Mouse (Mus musculus) heart, embryonic 16.5 days (tissue): ENCODE data around the gene Polr1b. TPM values are rescaled to one million over a fixed set of nuclear protein-coding genes. Genes with fewer than 3 reads are reported as not detected.

ENCODE experiments used
- ATAC-seq: fragments of 200-750 bp; cut with Nextera tagmentation; replicated peaks from 2 replicates; pipeline ENCODE4 v1.8.0; 2017; ENCODE audit warnings: moderate number of reproducible peaks; ENCODE audit not compliant: insufficient read depth, low FRiP score; ENCODE audit errors: extremely low read depth
- H3K27ac ChIP-seq: fragments of 300-500 bp; sonication (generic); 2 replicates; pipeline ENCODE4 v1.5.1; 2014; ENCODE audit warnings: mild to moderate bottlenecking, low read length, control low read depth, moderate library complexity
- H3K27me3 ChIP-seq: fragments of 300-500 bp; sonication (generic); 2 replicates; pipeline ENCODE4 v1.6.1; 2014; ENCODE audit warnings: low read length, mixed read lengths; ENCODE audit not compliant: control insufficient read depth, insufficient read depth
- H3K36me3 ChIP-seq: fragments of 300-500 bp; sonication (generic); 2 replicates; pipeline ENCODE4 v1.6.1; 2014; ENCODE audit not compliant: control insufficient read depth, insufficient read depth
- H3K4me1 ChIP-seq: fragments of 300-500 bp; sonication (generic); 2 replicates; pipeline ENCODE4 v1.6.1; 2014; ENCODE audit warnings: low read length, mixed read lengths; ENCODE audit not compliant: control insufficient read depth, insufficient read depth
- H3K4me2 ChIP-seq: fragments of 300-500 bp; sonication (generic); 2 replicates; pipeline ENCODE4 v1.6.1; 2014; ENCODE audit warnings: low read depth, mild to moderate bottlenecking, control low read depth, low read length
- H3K4me3 ChIP-seq: fragments of 300-500 bp; sonication (generic); 2 replicates; pipeline ENCODE4 v1.5.1; 2014; ENCODE audit warnings: mild to moderate bottlenecking, control low read depth, low read length
- H3K9ac ChIP-seq: fragments of 300-500 bp; sonication (generic); 2 replicates; pipeline ENCODE4 v1.6.1; 2014; ENCODE audit warnings: low read length, control low read depth
- H3K9me3 ChIP-seq: fragments of 300-500 bp; sonication (generic); replicated peaks from 2 replicates; pipeline ENCODE4 v1.6.1; 2016; ENCODE audit warnings: low read length; ENCODE audit not compliant: control insufficient read depth
- WGBS: fragments of 180-500 bp; shearing (Covaris S2); extraction: QIAGEN DNeasy Blood & Tissue Kit; methylation state at CpG from one replicate; pipeline ENCODE4 v1.1.7; 2014; 5-methylcytosine and 5-hydroxymethylcytosine counted together
- polyA plus RNA-seq: library from polyadenylated mRNA; unstranded; fragments of >200 nt; fragmentation: Nextera tagmentation; extraction: Ambion mirVana; gene quantifications from 2 replicates; pipeline ENCODE4 v1.2.1, GENCODE M21; 2015

Gene Polr1b
- 15.2 and 16.0 TPM in 2 replicates for polyA plus RNA-seq

DNA sequence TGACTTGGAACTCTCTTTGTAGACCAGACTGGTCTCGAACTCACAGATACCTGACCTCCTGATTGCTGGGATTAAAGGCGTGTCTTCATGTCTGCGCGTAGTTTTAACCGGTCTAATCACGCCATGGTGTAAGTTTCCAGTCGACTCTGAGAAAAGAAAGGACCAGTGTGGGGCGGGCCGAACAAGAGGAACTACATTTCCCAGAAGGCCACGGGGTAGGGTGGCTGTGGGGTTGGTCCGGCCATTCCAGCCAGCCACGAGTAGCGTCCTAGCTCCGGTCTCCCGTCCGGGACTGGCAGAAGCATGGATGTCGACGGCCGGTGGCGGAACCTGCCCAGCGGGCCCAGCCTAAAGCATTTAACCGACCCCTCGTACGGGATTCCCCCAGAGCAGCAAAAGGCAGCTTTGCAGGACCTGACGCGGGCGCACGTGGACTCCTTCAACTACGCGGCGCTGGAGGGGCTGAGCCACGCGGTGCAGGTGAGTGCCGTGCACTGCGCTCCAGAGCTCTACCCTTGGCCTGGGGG lies at the start of gene Polr1b:
Gene Polr1b (plus strand): TSS at position 212 of the 527 bp plus-strand sequence.
- Histone ChIP-seq H3K9me3 (no peaks in the 10 kb centered on the region), H3K9ac (peak within 1 kb of the TSS; percentile 78), H3K36me3 (peaks cover 17% of the 10 kb centered on the region), H3K27me3 (no peaks in the 10 kb centered on the region), H3K4me1 (peaks cover 6% of the 10 kb centered on the region), H3K4me2 (peak within 1 kb of the TSS; percentile 77), H3K4me3 (peak within 1 kb of the TSS; percentile 78), H3K27ac (no peak within 1 kb of the TSS)
- peak; percentile 100 for ATAC-seq
- WGBS, result 0% methylated on average over 35 of the region's 35 CpGs

DNA sequence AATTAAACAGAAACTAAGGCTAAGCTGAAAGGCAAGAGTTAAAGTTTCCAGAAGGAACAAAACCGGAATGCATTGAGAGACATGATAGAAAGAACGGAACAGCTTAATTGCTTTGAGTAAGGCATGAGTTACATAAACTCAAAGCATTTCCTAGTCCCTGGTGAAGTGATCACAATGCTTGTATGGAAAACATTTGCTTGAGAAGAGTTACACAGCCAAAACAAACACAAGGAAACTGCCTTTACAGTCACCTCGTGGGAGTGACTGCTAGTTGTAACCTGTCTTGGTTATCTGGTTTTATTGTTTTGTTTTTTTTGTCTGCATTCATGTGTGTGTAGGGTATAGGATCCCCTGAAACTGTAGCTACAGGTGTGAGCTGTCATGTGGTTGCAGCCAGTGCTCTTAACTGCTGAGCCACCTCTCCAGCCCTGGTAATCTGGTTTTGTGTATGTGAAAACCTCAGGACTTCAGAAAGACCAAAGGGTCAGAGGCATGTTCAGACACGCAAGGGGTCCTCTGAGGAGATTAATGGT lies 48.3 kb upstream of the Polr1b start:
- H3K4me1 ChIP-seq, result no peaks in the 10 kb centered on the region
- no peak overlapping the region for H3K4me2 ChIP-seq
- H3K9me3 ChIP-seq, result peaks cover 5% of the 10 kb centered on the region
- no peak overlapping the region for H3K4me3 ChIP-seq
- ATAC-seq, result no peak
- WGBS, result 50% methylated on average over 4 of the region's 4 CpGs
- H3K36me3 ChIP-seq, result no peaks in the 10 kb centered on the region
- no peak overlapping the region for H3K9ac ChIP-seq
- no peak overlapping the region for H3K27ac ChIP-seq
- H3K27me3 ChIP-seq, result no peaks in the 10 kb centered on the region

DNA sequence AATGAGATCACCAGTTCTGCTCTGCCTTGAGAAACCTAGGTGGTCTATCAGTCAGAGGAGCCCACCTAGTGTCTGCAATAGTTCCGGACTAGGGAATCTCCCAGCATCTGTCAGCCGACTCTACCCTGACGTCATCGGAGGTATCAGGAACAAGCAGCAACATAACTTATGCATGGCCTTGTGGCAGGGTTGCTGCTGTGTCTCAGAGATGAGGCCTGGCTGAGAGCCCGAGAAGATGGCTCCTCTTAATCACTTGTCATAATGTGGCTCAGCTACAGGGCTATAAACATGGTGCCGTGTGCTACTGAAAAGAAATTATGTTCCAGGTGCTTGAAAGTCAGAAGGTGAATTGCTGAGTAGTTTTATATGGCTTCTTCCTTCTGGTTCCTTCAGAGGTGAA lies 45.1 kb upstream of the Polr1b start:
- WGBS, result 83% methylated on average over 6 of the region's 6 CpGs
- ATAC-seq, result no peak
- Histone ChIP-seq H3K27ac (no peak overlapping the region), H3K4me1 (no peaks in the 10 kb centered on the region), H3K4me2 (no peak overlapping the region), H3K27me3 (no peaks in the 10 kb centered on the region), H3K9ac (no peak overlapping the region), H3K36me3 (no peaks in the 10 kb centered on the region), H3K4me3 (no peak overlapping the region), H3K9me3 (peaks cover 9% of the 10 kb centered on the region)

DNA sequence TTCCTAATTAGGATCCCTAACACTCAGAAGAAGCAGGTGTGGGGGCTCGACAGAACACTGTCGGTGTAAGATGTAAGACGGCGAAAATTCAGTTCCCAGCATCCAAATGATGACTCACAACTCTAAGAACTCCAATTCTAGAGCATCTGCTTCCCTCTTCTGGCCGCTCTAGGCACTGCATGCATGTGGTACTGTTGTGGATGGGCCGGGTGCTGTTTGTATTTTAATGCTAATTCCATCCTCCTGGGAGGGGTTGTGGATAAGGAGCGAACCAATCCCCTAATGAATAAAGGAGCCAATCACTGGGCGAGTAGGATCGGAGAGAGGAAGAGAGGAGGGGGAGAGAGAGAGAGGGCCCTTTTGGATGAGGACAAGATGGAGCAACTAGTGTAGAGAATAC lies 44.2 kb upstream of the Polr1b start:
- no peak overlapping the region for H3K27ac ChIP-seq
- H3K4me2 ChIP-seq, result no peak overlapping the region
- no peaks in the 10 kb centered on the region for H3K27me3 ChIP-seq
- peaks cover 9% of the 10 kb centered on the region for H3K9me3 ChIP-seq
- 48% methylated on average over 9 of the region's 9 CpGs for WGBS
- H3K36me3 ChIP-seq, result no peaks in the 10 kb centered on the region
- no peak for ATAC-seq
- no peak overlapping the region for H3K9ac ChIP-seq
- H3K4me3 ChIP-seq, result no peak overlapping the region
- no peaks in the 10 kb centered on the region for H3K4me1 ChIP-seq

DNA sequence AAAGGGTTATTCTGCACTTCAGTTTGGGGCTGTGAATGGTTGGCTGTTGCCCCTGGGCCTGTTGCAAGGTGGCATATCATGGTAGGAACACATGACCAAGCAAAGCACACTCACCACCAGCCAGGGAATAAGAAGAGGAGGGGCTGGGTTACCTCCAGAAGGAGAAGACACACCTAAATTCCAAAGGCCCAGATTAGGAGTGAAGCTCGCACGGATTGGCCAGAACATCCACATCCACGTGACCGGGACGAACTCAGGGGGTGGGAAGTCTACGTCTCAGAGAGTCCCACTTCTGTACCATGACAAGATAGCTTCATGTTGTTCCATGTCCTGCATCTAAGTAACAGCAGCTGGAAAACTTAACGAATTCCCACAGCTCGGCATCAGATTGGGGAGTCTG lies 43.5 kb upstream of the Polr1b start:
- no peaks in the 10 kb centered on the region for H3K36me3 ChIP-seq
- 87% methylated on average over 8 of the region's 8 CpGs for WGBS
- H3K27me3 ChIP-seq, result no peaks in the 10 kb centered on the region
- no peak overlapping the region for H3K27ac ChIP-seq
- no peak for ATAC-seq
- no peak overlapping the region for H3K9ac ChIP-seq
- H3K4me1 ChIP-seq, result no peaks in the 10 kb centered on the region
- H3K9me3 ChIP-seq, result peaks cover 9% of the 10 kb centered on the region
- no peak overlapping the region for H3K4me2 ChIP-seq
- no peak overlapping the region for H3K4me3 ChIP-seq

DNA sequence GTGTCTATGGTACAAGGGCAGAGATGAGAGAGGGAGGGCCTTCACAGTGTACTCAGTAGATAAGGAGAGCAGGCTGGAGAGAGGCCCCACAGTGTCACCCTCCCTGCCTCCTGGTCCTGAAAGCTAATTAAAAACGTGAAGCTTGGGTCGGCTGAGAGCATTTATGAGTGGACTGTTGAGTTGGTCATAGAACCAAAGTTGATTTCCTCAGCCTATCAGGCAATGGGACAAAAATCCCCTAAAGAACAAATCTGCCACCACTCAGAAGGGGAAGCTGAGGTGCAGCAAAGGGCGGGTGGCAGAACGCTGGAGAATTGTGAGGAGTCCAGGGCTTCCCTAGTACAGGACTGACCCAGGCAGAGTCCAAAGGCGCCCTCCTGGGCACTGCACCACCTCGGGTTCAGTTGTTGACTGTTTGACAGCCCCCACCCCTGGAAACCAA lies 42.9 kb upstream of the Polr1b start:
- whole genome bisulfite sequencing, result 84% methylated on average over 6 of the region's 6 CpGs
- peaks cover 9% of the 10 kb centered on the region for H3K9me3 ChIP-seq
- H3K4me3 ChIP-seq, result no peak overlapping the region
- H3K27ac ChIP-seq, result no peak overlapping the region
- no peaks in the 10 kb centered on the region for H3K36me3 ChIP-seq
- H3K27me3 ChIP-seq, result no peaks in the 10 kb centered on the region
- H3K4me1 ChIP-seq, result no peaks in the 10 kb centered on the region
- H3K9ac ChIP-seq, result no peak overlapping the region
- no peak for ATAC-seq
- H3K4me2 ChIP-seq, result no peak overlapping the region

DNA sequence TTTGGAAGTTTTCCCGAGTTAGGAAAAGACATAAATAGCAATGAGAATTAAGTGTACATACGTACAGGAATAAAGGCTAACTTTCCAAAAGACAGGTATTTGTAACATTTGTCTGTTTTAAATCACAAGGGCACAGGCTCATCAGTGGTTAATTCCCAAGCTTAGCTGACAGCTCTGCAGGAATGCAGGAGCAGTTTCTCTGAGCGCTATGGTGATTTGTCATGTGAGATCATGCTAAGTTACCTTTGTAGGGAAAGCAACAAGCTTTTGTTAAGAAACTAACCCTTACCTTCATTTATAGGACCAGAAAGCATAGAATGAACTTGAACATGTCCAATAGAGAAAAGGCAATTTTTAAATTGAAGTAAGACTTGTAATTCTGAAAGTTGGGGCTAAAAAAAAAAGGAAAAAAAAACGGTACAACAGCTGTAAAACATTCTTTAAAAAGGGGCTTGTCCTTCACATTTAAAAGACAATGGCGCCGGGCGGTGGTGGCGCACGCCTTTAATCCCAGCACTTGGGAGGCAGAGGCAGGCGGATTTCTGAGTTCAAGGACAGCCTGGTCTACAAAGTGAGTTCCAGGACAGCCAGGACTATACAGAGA lies 39.2 kb upstream of the Polr1b start:
- no peak for ATAC-seq
- no peaks in the 10 kb centered on the region for H3K36me3 ChIP-seq
- WGBS, result 63% methylated on average over 10 of the region's 10 CpGs
- H3K4me2 ChIP-seq, result no peak overlapping the region
- no peaks in the 10 kb centered on the region for H3K27me3 ChIP-seq
- H3K4me1 ChIP-seq, result peaks cover 3% of the 10 kb centered on the region
- no peak overlapping the region for H3K4me3 ChIP-seq
- H3K9me3 ChIP-seq, result peaks cover 6% of the 10 kb centered on the region
- H3K27ac ChIP-seq, result no peak overlapping the region
- no peak overlapping the region for H3K9ac ChIP-seq

DNA sequence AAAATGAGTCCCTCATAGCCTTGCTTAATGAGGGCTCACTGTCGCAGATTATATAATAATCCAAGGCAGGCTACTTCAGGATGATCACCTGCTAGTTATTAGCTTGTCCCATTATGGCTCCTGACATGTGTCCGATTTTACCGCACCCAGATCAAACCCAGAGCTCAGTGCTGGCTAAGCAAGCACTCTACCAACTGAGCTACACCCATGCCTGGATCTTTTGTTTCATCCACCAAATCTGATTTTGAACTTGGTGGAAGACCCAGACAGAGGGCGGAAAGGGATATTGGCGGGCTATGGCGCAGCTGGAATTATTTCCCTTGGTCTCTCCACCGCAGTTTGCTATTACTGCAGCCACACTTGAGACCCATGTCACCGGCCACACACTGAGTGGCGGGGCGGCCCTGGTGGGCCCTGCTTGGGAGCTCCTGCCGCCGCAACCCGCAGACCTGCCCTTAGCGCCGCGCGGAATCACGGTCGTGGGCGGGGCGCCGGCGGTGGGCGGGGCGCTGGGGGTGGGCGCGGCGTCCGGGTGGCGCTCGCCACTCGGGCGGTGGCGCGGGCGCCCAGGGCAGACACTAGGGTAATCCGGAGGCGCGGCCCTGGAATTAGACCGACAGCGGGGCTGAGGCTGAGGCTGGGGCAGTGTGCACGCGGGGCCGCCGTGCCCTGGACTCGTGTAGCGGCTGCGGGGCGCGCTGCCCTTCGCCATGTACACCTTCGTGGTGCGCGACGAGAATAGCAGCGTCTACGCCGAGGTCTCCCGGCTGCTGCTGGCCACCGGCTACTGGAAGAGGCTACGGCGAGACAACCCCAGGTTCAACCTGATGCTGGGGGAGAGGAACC lies 35.1 kb upstream of the Polr1b start, which contains the start of gene Ttl:
Gene Ttl (plus strand): TSS at position 506 of the 846 bp plus-strand sequence.
- Histone ChIP-seq H3K4me1 (peaks cover 9% of the 10 kb centered on the region), H3K9ac (peak within 1 kb of the TSS; percentile 88), H3K36me3 (peaks cover 3% of the 10 kb centered on the region; the same call in 1 of the 2 replicates), H3K27me3 (no peaks in the 10 kb centered on the region), H3K4me3 (peak within 1 kb of the TSS; percentile 82), H3K9me3 (no peaks in the 10 kb centered on the region), H3K4me2 (peak within 1 kb of the TSS; percentile 71), H3K27ac (peak within 1 kb of the TSS; percentile 61)
- WGBS, result 1% methylated on average over 62 of the region's 62 CpGs
- ATAC-seq, result peak; percentile 96
